Comparison of ENCODE assay signal across 23 mouse cellular contexts in the genomic region with DNA sequence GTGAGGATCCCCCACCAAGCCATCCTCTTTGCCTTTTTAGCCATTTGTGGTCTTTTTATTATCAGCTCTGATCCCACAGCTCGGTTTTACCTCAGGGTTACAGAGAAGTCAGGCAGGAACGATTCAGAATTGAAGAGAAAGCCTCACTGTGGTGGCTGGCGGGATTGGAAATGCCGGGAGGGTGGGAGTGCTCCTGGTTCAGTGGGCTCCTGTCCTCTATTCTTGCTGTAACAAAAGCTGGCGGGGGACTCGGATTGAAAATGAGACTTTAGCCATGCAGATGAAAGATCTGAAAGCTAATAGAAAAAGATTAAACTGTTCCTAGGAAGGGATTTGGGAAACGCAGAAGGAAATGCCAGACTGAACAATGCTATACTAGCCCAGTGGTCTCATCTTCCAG.
DNase-seq lines count a peak whose midpoint lies in the region; ATAC-seq lines count a peak whose summit lies in the region.
"Had no signal": no experiment of that assay in that cellular context is flagged by ENCODE, and none has a peak within 500 bp of the region (broad histone marks: within the 10 kb centered on the region; RNA-seq: fewer than 3 reads in every experiment).

No protein-coding gene starts in this region.

- no peaks in the 10 kb centered on the region for H3K9me3 ChIP-seq in embryonic facial prominence, embryonic 15.5 days (replicated peaks)
- no peaks in the 10 kb centered on the region for H3K9me3 ChIP-seq in embryonic facial prominence, embryonic 10.5 days
- no peaks in the 10 kb centered on the region for H3K9me3 ChIP-seq in limb, embryonic 11.5 days (ENCODE audit: control insufficient read depth, low read length)
- no peaks in the 10 kb centered on the region for H3K9me3 ChIP-seq in limb, embryonic 10.5 days (replicated peaks)
- H3K9me3 ChIP-seq in forebrain, embryonic 14.5 days (replicated peaks; ENCODE audit: control insufficient read depth, low read length) = no peaks in the 10 kb centered on the region
- H3K9me3 ChIP-seq: embryonic facial prominence, embryonic 12.5 days; G1E; heart, embryonic 13.5 days had no signal

- DNase-seq in embryonic facial prominence, embryonic 10.5 days (ENCODE audit: low spot score) = no peak
- DNase-seq in heart, adult 11 months = peak; percentile 76
- DNase-seq in heart, postnatal 4 days = no peak
- DNase-seq in limb, embryonic 11.5 days (ENCODE audit: low spot score) = no peak
- DNase-seq in limb, embryonic 10.5 days (ENCODE audit: low spot score) = no peak
- peak; percentile 28 for DNase-seq in forebrain, embryonic 14.5 days (ENCODE audit: low spot score)
- DNase-seq in right cerebral cortex, postnatal 4 days = no peak
- DNase-seq: adrenal gland, adult 8-10 months; adrenal gland, postnatal 36 days; B cell, adult 2 months; cerebellum, adult 11 months; cerebellum, adult 8-10 months; cerebellum, postnatal 14 days; embryo, embryonic 11 days; heart, postnatal 36 days had no signal

- ATAC-seq in embryonic facial prominence, embryonic 15.5 days (ENCODE audit: insufficient number of reproducible peaks, low FRiP score, low TSS enrichment, low read depth) = no peak
- ATAC-seq in limb, embryonic 11.5 days (ENCODE audit: insufficient number of reproducible peaks, low FRiP score, low TSS enrichment, low read depth) = no peak
- no peak for ATAC-seq in forebrain, embryonic 14.5 days
- ATAC-seq: CD4-positive, CD25-positive, alpha-beta regulatory T cell, adult 4 months; inflammation-experienced regulatory T-cells, adult 6 months; intestine, postnatal 0 days had no signal

- no peak overlapping the region for H3K9ac ChIP-seq in embryonic facial prominence, embryonic 15.5 days
- 0 out of 2 replicates have a peak overlapping the region, but pooled peaks have one; percentile 4 for H3K9ac ChIP-seq in limb, embryonic 11.5 days (ENCODE audit: low read length)
- no peak overlapping the region for H3K9ac ChIP-seq in forebrain, embryonic 14.5 days (ENCODE audit: low read length)
- H3K9ac ChIP-seq: embryonic facial prominence, embryonic 12.5 days; heart, embryonic 13.5 days; hindbrain, embryonic 14.5 days had no signal

- H3K4me2 ChIP-seq in embryonic facial prominence, embryonic 15.5 days (replicated peaks) = no peak overlapping the region
- no peak overlapping the region for H3K4me2 ChIP-seq in limb, embryonic 11.5 days (ENCODE audit: low read depth, severe bottlenecking)
- no peak overlapping the region for H3K4me2 ChIP-seq in forebrain, embryonic 14.5 days (ENCODE audit: low read length)
- H3K4me2 ChIP-seq: embryonic facial prominence, embryonic 12.5 days; heart, embryonic 13.5 days; hindbrain, embryonic 14.5 days had no signal

- H3K4me1 ChIP-seq in embryonic facial prominence, embryonic 15.5 days = peaks cover 12% of the 10 kb centered on the region; the same call in 1 of the 2 replicates
- peaks cover 19% of the 10 kb centered on the region for H3K4me1 ChIP-seq in embryonic facial prominence, embryonic 10.5 days
- H3K4me1 ChIP-seq in limb, embryonic 11.5 days (ENCODE audit: control insufficient read depth, insufficient read depth, low read length) = peaks cover 5% of the 10 kb centered on the region; the same call in 1 of the 2 replicates
- H3K4me1 ChIP-seq in limb, embryonic 10.5 days = peaks cover 14% of the 10 kb centered on the region
- peaks cover 24% of the 10 kb centered on the region for H3K4me1 ChIP-seq in forebrain, embryonic 14.5 days (ENCODE audit: control insufficient read depth, insufficient read depth, low read length)
- H3K4me1 ChIP-seq: heart, embryonic 13.5 days had no signal

- WGBS in embryonic facial prominence, embryonic 15.5 days = 63% methylated on average over 7 of the region's 7 CpGs
- 75% methylated on average over 7 of the region's 7 CpGs for WGBS in embryonic facial prominence, embryonic 10.5 days
- WGBS in limb, embryonic 11.5 days = 81% methylated on average over 7 of the region's 7 CpGs
- WGBS in limb, embryonic 10.5 days = 85% methylated on average over 7 of the region's 7 CpGs
- WGBS in forebrain, embryonic 14.5 days = 14% methylated on average over 7 of the region's 7 CpGs

- H3K27me3 ChIP-seq in embryonic facial prominence, embryonic 15.5 days = no peaks in the 10 kb centered on the region
- H3K27me3 ChIP-seq in embryonic facial prominence, embryonic 10.5 days (replicated peaks; ENCODE audit: low read depth, poor library complexity, severe bottlenecking) = no peaks in the 10 kb centered on the region
- no peaks in the 10 kb centered on the region for H3K27me3 ChIP-seq in limb, embryonic 11.5 days (ENCODE audit: control insufficient read depth, insufficient read depth, low read length)
- H3K27me3 ChIP-seq in limb, embryonic 10.5 days (ENCODE audit: low read depth, poor library complexity, severe bottlenecking) = no peaks in the 10 kb centered on the region
- H3K27me3 ChIP-seq in forebrain, embryonic 14.5 days (replicated peaks; ENCODE audit: control insufficient read depth, insufficient read depth, low read length) = no peaks in the 10 kb centered on the region
- H3K27me3 ChIP-seq: embryonic facial prominence, embryonic 12.5 days; heart, embryonic 13.5 days had no signal

- no peaks in the 10 kb centered on the region for H3K36me3 ChIP-seq in embryonic facial prominence, embryonic 15.5 days
- H3K36me3 ChIP-seq in embryonic facial prominence, embryonic 10.5 days (replicated peaks) = no peaks in the 10 kb centered on the region
- H3K36me3 ChIP-seq in limb, embryonic 11.5 days (ENCODE audit: control insufficient read depth, insufficient read depth, low read length) = no peaks in the 10 kb centered on the region
- H3K36me3 ChIP-seq in limb, embryonic 10.5 days = no peaks in the 10 kb centered on the region
- H3K36me3 ChIP-seq in forebrain, embryonic 14.5 days (ENCODE audit: control insufficient read depth, insufficient read depth, low read length) = no peaks in the 10 kb centered on the region
- H3K36me3 ChIP-seq: embryonic facial prominence, embryonic 12.5 days; heart, embryonic 13.5 days had no signal

- H3K4me3 ChIP-seq in embryonic facial prominence, embryonic 15.5 days (replicated peaks) = no peak overlapping the region
- no peak overlapping the region for H3K4me3 ChIP-seq in embryonic facial prominence, embryonic 10.5 days
- H3K4me3 ChIP-seq in limb, embryonic 11.5 days (ENCODE audit: low read depth, low read length) = no peak overlapping the region
- no peak overlapping the region for H3K4me3 ChIP-seq in limb, embryonic 10.5 days
- H3K4me3 ChIP-seq in forebrain, embryonic 14.5 days (ENCODE audit: low read depth, low read length) = no peak overlapping the region
- H3K4me3 ChIP-seq: embryonic facial prominence, embryonic 12.5 days; heart, embryonic 13.5 days had no signal

- 0 out of 2 replicates have a peak overlapping the region, but pooled peaks have one; percentile 45 for H3K27ac ChIP-seq in embryonic facial prominence, embryonic 15.5 days (replicated peaks)
- H3K27ac ChIP-seq in embryonic facial prominence, embryonic 10.5 days (replicated peaks) = no peak overlapping the region
- H3K27ac ChIP-seq in limb, embryonic 11.5 days (replicated peaks; ENCODE audit: low read depth, low read length) = no peak overlapping the region
- no peak overlapping the region for H3K27ac ChIP-seq in limb, embryonic 10.5 days
- H3K27ac ChIP-seq in forebrain, embryonic 14.5 days (ENCODE audit: low read depth, low read length) = no peak overlapping the region
- H3K27ac ChIP-seq: heart, embryonic 13.5 days; hindbrain, embryonic 14.5 days had no signal

Comparison
In these comparisons a context has a peak if more than half of its experiments do, and no peak if none do; other contexts are left out.
1. DNase-seq: peak in heart, adult 11 months (single experiment) and forebrain, embryonic 14.5 days (single experiment); none in embryonic facial prominence, embryonic 10.5 days (single experiment), heart, postnatal 4 days (single experiment), limb, embryonic 11.5 days (single experiment), limb, embryonic 10.5 days (single experiment) and right cerebral cortex, postnatal 4 days (single experiment).